Mouse (Mus musculus) midbrain, embryonic 10.5 days (tissue): ENCODE measurements at regions not wholly inside any gene's neighbourhood (a gene's known extent, or its start where the extent isn't known, plus 50 kb on each side); places are given as distances from the start of the nearest gene placed in this dataset.

ENCODE experiments used
- DNase-seq: peaks from one replicate; pipeline ENCODE4 v3.0.0-alpha.2; 2017; ENCODE audit warnings: low spot score
- H3K27ac ChIP-seq: fragments of 300-500 bp; sonication (generic); replicated peaks from 2 replicates; pipeline ENCODE4 v1.5.1; 2016; ENCODE audit warnings: mild to moderate bottlenecking
- H3K27me3 ChIP-seq: fragments of 300-500 bp; sonication (generic); 2 replicates; pipeline ENCODE4 v1.6.1; 2016; ENCODE audit warnings: low read depth, mild to moderate bottlenecking; ENCODE audit not compliant: poor library complexity, severe bottlenecking
- H3K36me3 ChIP-seq: fragments of 300-500 bp; sonication (generic); 2 replicates; pipeline ENCODE4 v1.6.1; 2016; ENCODE audit warnings: mild to moderate bottlenecking, moderate library complexity
- H3K4me1 ChIP-seq: fragments of 300-500 bp; sonication (generic); 2 replicates; pipeline ENCODE4 v1.6.1; 2016
- H3K4me3 ChIP-seq: fragments of 300-500 bp; sonication (generic); 2 replicates; pipeline ENCODE4 v1.5.1; 2016; ENCODE audit warnings: mild to moderate bottlenecking, moderate library complexity
- H3K9me3 ChIP-seq: fragments of 300-500 bp; sonication (generic); replicated peaks from 2 replicates; pipeline ENCODE4 v1.6.1; 2016; ENCODE audit warnings: mild to moderate bottlenecking
- WGBS: fragments of 180-500 bp; shearing (Covaris S2); methylation state at CpG from one replicate; pipeline ENCODE4 v1.1.7; 2016; 5-methylcytosine and 5-hydroxymethylcytosine counted together

DNA sequence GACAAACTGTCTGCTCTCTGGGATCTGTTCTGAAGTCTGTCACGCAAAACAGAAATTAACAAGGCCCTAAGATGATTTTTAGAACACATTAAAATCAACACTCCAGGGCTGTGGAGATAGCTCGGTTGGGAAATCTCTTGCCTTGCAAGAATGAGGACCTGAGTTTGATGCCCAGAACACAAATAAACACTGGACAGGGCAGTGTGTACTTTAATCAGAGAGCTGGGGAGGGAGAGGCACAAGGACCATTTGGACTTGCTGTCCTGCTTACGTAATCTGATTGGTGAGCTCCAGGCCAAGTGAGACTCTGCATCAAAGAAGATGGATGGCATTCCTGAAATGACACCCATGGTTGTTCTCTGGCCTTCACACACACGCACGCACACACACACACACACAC, 111.2 kb upstream of the Stac start:
- 90% methylated on average over 5 of the region's 5 CpGs for WGBS
- no peaks in the 10 kb centered on the region for H3K9me3 ChIP-seq
- no peak for DNase-seq
- no peaks in the 10 kb centered on the region for H3K27me3 ChIP-seq
- H3K4me1 ChIP-seq = no peaks in the 10 kb centered on the region
- H3K27ac ChIP-seq = no peak overlapping the region
- H3K4me3 ChIP-seq = no peak overlapping the region
- no peaks in the 10 kb centered on the region for H3K36me3 ChIP-seq

DNA sequence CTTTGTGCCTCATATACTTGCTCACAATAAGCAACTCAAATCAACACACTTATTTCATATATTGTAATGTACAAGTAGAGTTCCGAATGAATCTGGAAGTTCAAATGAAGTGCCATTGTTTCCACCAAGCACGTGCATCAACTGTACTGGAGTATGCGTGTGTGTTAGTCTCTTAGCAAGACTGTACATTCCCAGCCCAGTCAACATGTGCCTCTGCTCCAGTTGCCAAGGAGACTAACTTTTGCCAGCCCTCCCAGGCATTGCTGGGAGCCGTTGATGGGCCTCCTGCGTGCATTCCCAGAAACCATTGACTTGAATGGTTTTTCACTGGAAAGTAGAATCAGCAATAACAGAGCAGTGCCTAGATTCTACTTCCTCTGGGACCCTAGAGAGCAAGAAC, 110.7 kb upstream of the Stac start:
- Histone ChIP-seq H3K36me3 (no peaks in the 10 kb centered on the region), H3K4me3 (no peak overlapping the region), H3K9me3 (no peaks in the 10 kb centered on the region), H3K4me1 (no peaks in the 10 kb centered on the region), H3K27me3 (no peaks in the 10 kb centered on the region), H3K27ac (no peak overlapping the region)
- DNase-seq = no peak
- WGBS = 92% methylated on average over 5 of the region's 5 CpGs

DNA sequence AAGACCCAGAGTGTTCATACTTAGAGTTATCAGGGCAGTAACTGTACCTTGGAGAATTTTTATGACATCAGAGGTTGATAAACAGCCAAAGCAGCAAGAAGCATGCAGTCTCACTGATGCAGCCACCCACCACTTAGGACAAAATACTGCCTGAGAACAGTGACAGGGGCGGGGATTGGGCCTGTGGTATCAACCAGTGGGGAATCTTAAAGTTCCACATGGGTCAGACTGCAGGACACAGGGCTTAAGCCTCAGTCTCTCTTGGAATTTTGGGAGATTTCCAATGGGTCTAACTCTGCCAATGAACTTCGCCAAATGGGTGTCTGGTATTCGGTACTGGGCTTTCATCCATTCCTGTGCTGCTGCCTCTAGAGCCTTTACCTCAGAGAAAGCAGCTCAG, 88.8 kb upstream of the Stac start:
- no peak for DNase-seq
- WGBS = 88% methylated on average over 3 of the region's 3 CpGs
- no peaks in the 10 kb centered on the region for H3K27me3 ChIP-seq
- no peak overlapping the region for H3K4me3 ChIP-seq
- no peak overlapping the region for H3K27ac ChIP-seq
- 0 out of 2 replicates have a peak, but pooled peaks cover 3% of the 10 kb centered on the region for H3K4me1 ChIP-seq
- H3K9me3 ChIP-seq = no peaks in the 10 kb centered on the region
- no peaks in the 10 kb centered on the region for H3K36me3 ChIP-seq

DNA sequence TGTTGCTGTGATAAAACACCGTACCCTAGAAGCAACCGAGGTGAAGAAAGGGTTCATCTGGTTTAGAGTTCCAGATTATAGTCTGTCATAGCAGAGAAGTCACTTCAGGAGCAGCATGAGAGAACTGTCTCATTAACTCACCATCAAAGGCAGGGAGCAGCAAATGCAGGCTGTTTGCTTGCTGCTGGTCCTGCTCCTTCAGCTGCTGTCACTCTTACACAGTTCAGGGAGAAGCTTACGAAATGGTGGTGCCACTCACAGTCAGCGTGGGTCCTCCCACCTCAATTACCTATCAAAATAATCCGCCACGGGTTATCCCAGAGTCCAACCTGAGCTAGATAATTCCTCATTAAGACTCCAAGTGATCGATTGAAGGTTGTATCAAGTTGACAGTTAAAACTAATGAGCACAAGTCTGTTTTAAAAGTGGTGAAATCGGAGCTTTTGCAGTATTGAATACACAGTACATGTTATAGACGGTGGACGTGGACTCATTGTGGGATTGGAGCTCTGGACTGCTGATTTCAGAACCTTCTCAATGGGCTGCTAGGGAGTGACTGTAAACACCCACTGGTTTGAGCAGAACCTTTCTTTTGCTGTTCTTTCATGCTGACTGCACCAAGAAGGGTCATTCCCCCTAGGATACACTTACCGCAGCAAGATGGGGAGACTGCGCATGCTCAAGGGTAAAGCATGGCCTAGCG, 87.4 kb upstream of the Stac start:
- WGBS = 86% methylated on average over 13 of the region's 13 CpGs
- Histone ChIP-seq H3K9me3 (no peaks in the 10 kb centered on the region), H3K36me3 (no peaks in the 10 kb centered on the region), H3K4me3 (no peak overlapping the region), H3K27ac (no peak overlapping the region), H3K27me3 (no peaks in the 10 kb centered on the region), H3K4me1 (peaks cover 3% of the 10 kb centered on the region; the same call in 1 of the 2 replicates)
- DNase-seq = no peak

DNA sequence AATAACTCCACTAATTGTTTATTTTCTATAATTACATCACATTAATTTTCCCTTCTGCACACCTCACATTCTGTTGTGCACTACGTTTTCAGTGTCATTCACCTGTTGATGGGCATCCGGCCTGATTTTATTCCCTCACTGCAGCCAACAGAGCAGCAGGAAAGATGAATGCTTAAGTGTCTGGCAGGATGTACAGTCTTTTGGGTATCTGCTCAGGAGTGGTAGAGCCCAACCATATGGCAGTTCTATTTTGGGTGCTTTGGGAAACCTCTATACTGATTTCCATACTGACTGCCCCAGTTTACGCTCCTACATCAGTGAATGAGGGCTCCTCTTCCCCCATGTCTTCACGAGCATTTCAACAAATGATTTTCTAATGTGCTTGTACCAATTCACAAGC, 84.1 kb upstream of the Stac start:
- no peak overlapping the region for H3K4me3 ChIP-seq

DNA sequence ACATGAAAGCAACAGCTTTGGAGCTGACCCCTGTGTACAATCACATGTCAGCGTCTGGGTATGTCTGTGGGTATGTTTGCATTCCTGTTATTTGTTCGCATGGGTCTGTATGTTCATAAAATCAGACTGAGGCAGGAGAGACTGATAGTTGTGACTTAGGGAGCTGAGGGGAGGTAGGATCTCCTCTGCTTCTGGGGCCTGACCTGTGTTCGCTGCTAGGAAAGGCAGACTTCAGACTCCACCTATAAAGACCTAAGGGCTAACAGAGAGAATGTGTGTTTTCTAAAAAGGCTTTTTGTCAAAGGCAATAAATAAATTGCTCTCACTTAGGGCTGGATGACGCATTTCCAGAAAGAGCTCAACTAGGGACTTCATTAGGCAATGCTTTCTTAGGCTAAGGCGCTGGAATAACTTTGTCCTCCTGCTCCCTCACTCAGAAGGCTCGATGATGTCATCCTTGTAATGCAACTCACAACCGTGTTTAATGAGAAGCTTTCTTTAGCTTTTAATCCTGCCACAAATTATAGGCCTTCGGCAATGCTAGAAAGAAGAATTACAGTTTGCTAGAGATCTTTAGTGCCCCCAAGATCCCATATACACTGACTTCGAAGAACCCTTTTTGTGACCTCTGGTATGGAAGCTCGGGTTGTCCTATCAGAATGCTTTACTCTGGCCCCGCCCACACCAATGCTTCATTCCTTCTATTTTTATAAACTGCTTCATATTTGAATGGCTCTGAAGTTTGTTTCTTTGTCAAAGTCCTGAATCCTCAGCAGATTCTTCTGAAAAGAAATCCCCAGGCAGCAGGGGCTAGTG, 72.7 kb upstream of the Stac start:
- Histone ChIP-seq H3K36me3 (no peaks in the 10 kb centered on the region), H3K9me3 (no peaks in the 10 kb centered on the region), H3K27ac (no peak overlapping the region), H3K4me1 (no peaks in the 10 kb centered on the region), H3K27me3 (no peaks in the 10 kb centered on the region), H3K4me3 (no peak overlapping the region)
- WGBS = 83% methylated on average over 11 of the region's 11 CpGs
- no peak for DNase-seq

More for the DNA sequence above, 84.1 kb upstream of the Stac start:
- H3K27ac ChIP-seq = no peak overlapping the region
- no peaks in the 10 kb centered on the region for H3K9me3 ChIP-seq
- 93% methylated on average over 4 of the region's 4 CpGs for WGBS
- peaks cover 8% of the 10 kb centered on the region; the same call in 1 of the 2 replicates for H3K4me1 ChIP-seq
- H3K36me3 ChIP-seq = no peaks in the 10 kb centered on the region
- DNase-seq = no peak
- H3K27me3 ChIP-seq = no peaks in the 10 kb centered on the region

DNA sequence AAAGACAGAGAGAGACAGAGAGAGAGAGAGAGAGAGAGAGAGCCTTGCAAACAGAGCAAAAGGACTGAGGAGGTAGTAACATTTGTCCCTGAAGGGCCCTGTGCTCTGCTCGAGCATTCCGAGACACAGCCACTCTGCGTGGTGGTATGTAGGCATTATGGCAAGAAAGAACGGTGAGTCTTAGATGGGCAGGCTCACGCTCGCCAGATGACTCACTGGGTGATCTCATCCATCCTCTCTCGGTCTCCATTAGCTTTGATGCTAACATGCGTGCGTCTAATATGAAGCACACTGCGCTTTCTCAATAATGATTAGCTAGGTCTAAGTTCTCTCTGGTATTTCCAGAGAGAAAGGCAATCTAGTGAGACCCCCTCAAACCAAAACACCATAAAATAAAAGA, 65.1 kb upstream of the Stac start:
- 92% methylated on average over 10 of the region's 10 CpGs for WGBS
- no peak overlapping the region for H3K27ac ChIP-seq
- no peaks in the 10 kb centered on the region for H3K36me3 ChIP-seq
- H3K27me3 ChIP-seq = no peaks in the 10 kb centered on the region
- DNase-seq = no peak
- no peaks in the 10 kb centered on the region for H3K9me3 ChIP-seq
- H3K4me3 ChIP-seq = no peak overlapping the region
- H3K4me1 ChIP-seq = no peaks in the 10 kb centered on the region

DNA sequence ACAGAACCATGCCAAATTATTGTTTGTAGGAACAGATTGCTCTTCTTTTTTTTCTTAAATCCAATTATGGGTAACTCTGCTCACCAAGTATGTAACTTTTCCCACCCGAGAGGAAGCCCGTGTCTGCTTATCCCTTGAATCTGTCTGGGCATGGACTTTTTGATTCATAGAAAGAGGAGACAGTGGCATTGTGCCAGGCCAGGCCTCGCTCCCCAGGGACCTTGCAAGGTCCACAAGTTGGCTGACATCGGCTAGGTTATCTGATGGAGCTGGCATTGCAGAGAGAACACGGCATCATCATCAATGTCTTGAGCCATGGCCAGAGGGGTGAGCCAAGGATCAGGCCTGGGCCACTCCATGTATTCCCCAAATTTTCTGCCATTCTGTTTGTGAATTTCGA, 56.0 kb upstream of the Stac start:
- no peaks in the 10 kb centered on the region for H3K27me3 ChIP-seq
- no peak overlapping the region for H3K4me3 ChIP-seq
- H3K9me3 ChIP-seq = no peaks in the 10 kb centered on the region
- H3K36me3 ChIP-seq = no peaks in the 10 kb centered on the region
- no peaks in the 10 kb centered on the region for H3K4me1 ChIP-seq
- no peak overlapping the region for H3K27ac ChIP-seq
- DNase-seq = no peak
- 81% methylated on average over 6 of the region's 6 CpGs for WGBS

DNA sequence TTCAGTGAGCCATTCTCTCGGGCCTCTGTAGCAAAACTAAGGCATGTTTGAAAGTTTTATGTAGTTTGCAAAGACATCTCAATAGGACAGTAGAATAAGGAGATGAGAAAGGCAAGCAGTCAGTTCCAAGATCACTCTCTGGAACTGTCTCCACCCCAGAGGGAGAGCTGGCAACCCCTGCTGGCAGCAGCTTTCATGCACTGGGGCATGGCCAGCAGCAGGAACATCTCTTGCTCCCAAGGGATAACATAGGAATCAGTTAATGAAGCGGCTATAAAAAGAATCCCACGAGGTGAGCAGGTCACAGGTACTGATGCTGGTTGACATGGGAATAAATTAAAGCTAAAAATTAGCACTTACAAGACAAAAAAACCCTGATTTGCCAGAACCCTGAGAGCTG, 55.1 kb upstream of the Stac start:
- WGBS = 49% methylated on average over 3 of the region's 3 CpGs
- Histone ChIP-seq H3K27me3 (no peaks in the 10 kb centered on the region), H3K9me3 (no peaks in the 10 kb centered on the region), H3K4me3 (no peak overlapping the region), H3K36me3 (no peaks in the 10 kb centered on the region), H3K27ac (no peak overlapping the region), H3K4me1 (no peaks in the 10 kb centered on the region)
- no peak for DNase-seq
